Mouse (Mus musculus): Measurements from ENCODE around the gene Tmem56.

DNA sequence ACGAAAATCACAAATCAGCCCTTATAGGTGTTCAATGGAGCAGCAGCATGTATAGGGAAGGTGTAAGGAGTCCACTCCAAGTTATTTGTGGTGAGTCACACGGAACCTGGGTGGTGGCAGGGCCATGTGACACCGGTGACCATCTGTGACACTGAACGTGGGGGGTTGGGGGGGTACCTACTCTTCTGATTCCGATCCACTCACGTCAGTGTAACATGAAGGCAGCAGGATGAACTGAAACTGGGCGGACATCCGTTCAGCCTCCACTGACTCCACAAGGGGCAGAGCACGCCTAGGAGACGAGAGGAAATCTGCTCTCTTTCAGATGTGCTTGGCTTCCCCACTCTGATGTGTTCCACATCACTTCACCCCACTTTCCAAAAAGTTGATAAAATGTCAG, 123.3 kb downstream of the Tmem56 start:
- no peak for TF ChIP-seq TAL1 (IDR thresholded peaks at IDR 0.05; ENCODE audit: low read length)
- no peak for TF ChIP-seq GATA1 (IDR thresholded peaks at IDR 0.05; ENCODE audit: low read length)
